Mouse (Mus musculus) limb, embryonic 12.5 days (tissue): Measurements from ENCODE around the gene Abcd4. TPM values are rescaled to one million over a fixed set of nuclear protein-coding genes. Genes with fewer than 3 reads are reported as not detected.

Experiments used
- ATAC-seq: fragments of 200-750 bp; cut with Nextera tagmentation; 2 replicates; pipeline ENCODE4 v1.8.0; 2017; ENCODE audit warnings: low read depth, moderate TSS enrichment; ENCODE audit not compliant: insufficient number of reproducible peaks, insufficient read depth, low FRiP score, low TSS enrichment
- H3K27ac ChIP-seq: fragments of 300-500 bp; sonication (generic); 2 replicates; pipeline ENCODE4 v1.5.1; 2016; ENCODE audit warnings: mild to moderate bottlenecking, moderate library complexity
- H3K27me3 ChIP-seq: fragments of 300-500 bp; sonication (generic); 2 replicates; pipeline ENCODE4 v1.6.1; 2016; ENCODE audit warnings: mild to moderate bottlenecking, moderate library complexity
- H3K36me3 ChIP-seq: fragments of 300-500 bp; sonication (generic); 2 replicates; pipeline ENCODE4 v1.6.1; 2016; ENCODE audit warnings: mild to moderate bottlenecking, moderate library complexity
- H3K4me1 ChIP-seq: fragments of 300-500 bp; sonication (generic); replicated peaks from 2 replicates; pipeline ENCODE4 v1.6.1; 2016
- H3K4me2 ChIP-seq: fragments of 300-500 bp; sonication (generic); 2 replicates; pipeline ENCODE4 v1.6.1; 2016; ENCODE audit warnings: mild to moderate bottlenecking, moderate library complexity
- H3K4me3 ChIP-seq: fragments of 300-500 bp; sonication (generic); replicated peaks from 2 replicates; pipeline ENCODE4 v1.5.1; 2016; ENCODE audit warnings: mild to moderate bottlenecking
- H3K9ac ChIP-seq: fragments of 300-500 bp; sonication (generic); replicated peaks from 2 replicates; pipeline ENCODE4 v1.6.1; 2016; ENCODE audit warnings: mild to moderate bottlenecking, moderate library complexity
- H3K9me3 ChIP-seq: fragments of 300-500 bp; sonication (generic); 2 replicates; pipeline ENCODE4 v1.6.1; 2016; ENCODE audit warnings: mild to moderate bottlenecking, moderate library complexity
- WGBS: fragments of 180-500 bp; shearing (Covaris S2); methylation state at CpG from one replicate; pipeline ENCODE4 v1.1.7; 2016; 5-methylcytosine and 5-hydroxymethylcytosine counted together
- polyA plus RNA-seq: library from polyadenylated mRNA; unstranded; fragments of >200 nt; fragmentation: Nextera tagmentation; extraction: Ambion mirVana; gene quantifications from 2 replicates; pipeline ENCODE4 v1.2.1, GENCODE M21; 2016

Abcd4 gene
- polyA plus RNA-seq, 1 experiment from 2014 or later, result 17.8 TPM

- Histone ChIP-seq H3K27me3 (peaks cover 94% of the 10 kb centered on the region), H3K4me2 (no peak overlapping the region), H3K4me3 (no peak overlapping the region), H3K36me3 (no peaks in the 10 kb centered on the region), H3K4me1 (peaks cover 29% of the 10 kb centered on the region), H3K27ac (no peak overlapping the region), H3K9me3 (no peaks in the 10 kb centered on the region), H3K9ac (no peak overlapping the region)
- ATAC-seq, result no peak
- WGBS, result under 1% methylated on average over 7 of the region's 7 CpGs
These were observed 44.9 kb downstream of the Abcd4 start for GRCm38 (mm10) chr12:84572341-84572720.

GRCm38 (mm10) chr12:84571466-84572340 lies 45.5 kb downstream of the Abcd4 start:
- no peak for ATAC-seq
- H3K27me3 ChIP-seq, result peaks cover 98% of the 10 kb centered on the region
- peak overlapping the region; percentile 26 for H3K4me3 ChIP-seq
- no peaks in the 10 kb centered on the region for H3K9me3 ChIP-seq
- H3K27ac ChIP-seq, result no peak overlapping the region
- WGBS, result under 1% methylated on average over 43 of the region's 43 CpGs
- no peaks in the 10 kb centered on the region for H3K36me3 ChIP-seq
- H3K9ac ChIP-seq, result no peak overlapping the region
- peaks cover 29% of the 10 kb centered on the region for H3K4me1 ChIP-seq
- peak overlapping the region; percentile 40 for H3K4me2 ChIP-seq

GRCm38 (mm10) chr12:84570694-84571415 lies 46.4 kb downstream of the Abcd4 start:
- Histone ChIP-seq H3K4me1 (peaks cover 29% of the 10 kb centered on the region), H3K27ac (no peak overlapping the region), H3K4me2 (peak overlapping the region; percentile 40), H3K36me3 (no peaks in the 10 kb centered on the region), H3K27me3 (peaks cover 96% of the 10 kb centered on the region), H3K4me3 (peak overlapping the region; percentile 27), H3K9me3 (no peaks in the 10 kb centered on the region), H3K9ac (no peak overlapping the region)
- no peak for ATAC-seq
- under 1% methylated on average over 34 of the region's 34 CpGs for WGBS

GRCm38 (mm10) chr12:84569976-84570693 lies 47.1 kb downstream of the Abcd4 start:
- Histone ChIP-seq H3K27ac (no peak overlapping the region), H3K9me3 (no peaks in the 10 kb centered on the region), H3K4me1 (peaks cover 29% of the 10 kb centered on the region), H3K4me2 (peak overlapping the region; percentile 44), H3K4me3 (peak overlapping the region; percentile 27), H3K9ac (no peak overlapping the region), H3K27me3 (peaks cover 91% of the 10 kb centered on the region), H3K36me3 (no peaks in the 10 kb centered on the region)
- 2% methylated on average over 39 of the region's 40 CpGs for WGBS
- ATAC-seq, result no peak

- ATAC-seq, result no peak
- H3K4me2 ChIP-seq, result peak within 1 kb of the TSS; percentile 44
- peak within 1 kb of the TSS; percentile 27 for H3K4me3 ChIP-seq
- H3K9ac ChIP-seq, result no peak within 1 kb of the TSS
- WGBS, result 2% methylated on average over 25 of the region's 25 CpGs
- peaks cover 91% of the 10 kb centered on the region for H3K27me3 ChIP-seq
- H3K27ac ChIP-seq, result no peak within 1 kb of the TSS
- H3K4me1 ChIP-seq, result peaks cover 29% of the 10 kb centered on the region
- H3K36me3 ChIP-seq, result no peaks in the 10 kb centered on the region
- no peaks in the 10 kb centered on the region for H3K9me3 ChIP-seq
These were observed 47.8 kb downstream of the Abcd4 start, which contains the start of gene Vsx2 for GRCm38 (mm10) chr12:84569336-84569970. Vsx2 (plus strand) TSS chr12:84569762.

- Histone ChIP-seq H3K27me3 (peaks cover 85% of the 10 kb centered on the region), H3K27ac (no peak overlapping the region), H3K9me3 (no peaks in the 10 kb centered on the region), H3K4me1 (peaks cover 28% of the 10 kb centered on the region), H3K36me3 (no peaks in the 10 kb centered on the region), H3K9ac (no peak overlapping the region), H3K4me3 (no peak overlapping the region), H3K4me2 (no peak overlapping the region)
- 75% methylated on average over 6 of the region's 6 CpGs for WGBS
- no peak for ATAC-seq
These were observed 49.6 kb downstream of the Abcd4 start for GRCm38 (mm10) chr12:84567576-84567975.

- Histone ChIP-seq H3K36me3 (no peaks in the 10 kb centered on the region), H3K9me3 (peaks cover 4% of the 10 kb centered on the region; the same call in 1 of the 2 replicates), H3K4me1 (no peaks in the 10 kb centered on the region), H3K4me2 (no peak overlapping the region), H3K27ac (no peak overlapping the region), H3K27me3 (peaks cover 35% of the 10 kb centered on the region), H3K4me3 (no peak overlapping the region), H3K9ac (no peak overlapping the region)
- ATAC-seq, result no peak
- WGBS, result 55% methylated on average over 4 of the region's 4 CpGs
These were observed 54.7 kb downstream of the Abcd4 start for GRCm38 (mm10) chr12:84562558-84562957.

- Histone ChIP-seq H3K9me3 (peaks cover 4% of the 10 kb centered on the region; the same call in 1 of the 2 replicates), H3K36me3 (no peaks in the 10 kb centered on the region), H3K27ac (no peak overlapping the region), H3K4me1 (0 out of 2 replicates have a peak, but pooled peaks cover 4% of the 10 kb centered on the region), H3K9ac (no peak overlapping the region), H3K4me3 (no peak overlapping the region), H3K4me2 (no peak overlapping the region), H3K27me3 (peaks cover 6% of the 10 kb centered on the region; the same call in 1 of the 2 replicates)
- ATAC-seq, result no peak
- 52% methylated on average over 8 of the region's 8 CpGs for WGBS
These were observed 62.0 kb downstream of the Abcd4 start for GRCm38 (mm10) chr12:84555218-84555617.
